Mouse (Mus musculus) kidney, postnatal 0 days (tissue): ENCODE data around the gene Crybg2. TPM values are rescaled to one million over a fixed set of nuclear protein-coding genes. Genes with fewer than 3 reads are reported as not detected.
A peak's percentile ranks its signal among the peaks of the same experiment; 100 is the strongest.

Experiments used
- ATAC-seq: fragments of 200-750 bp; cut with Nextera tagmentation; replicated peaks from 2 replicates; pipeline ENCODE4 v1.8.0; 2017; ENCODE audit warnings: low read depth, moderate number of reproducible peaks, moderate TSS enrichment, moderate library complexity; ENCODE audit not compliant: low FRiP score
- DNase-seq: peaks from one replicate; pipeline ENCODE4 v3.0.0-alpha.2; 2016; ENCODE audit warnings: low spot score
- H3K27ac ChIP-seq: fragments of 300-500 bp; sonication (generic); 2 replicates; pipeline ENCODE4 v1.5.1; 2014; ENCODE audit warnings: mild to moderate bottlenecking
- H3K27me3 ChIP-seq: fragments of 300-500 bp; sonication (generic); 2 replicates; pipeline ENCODE4 v1.6.1; 2014; ENCODE audit warnings: low read length, mixed read lengths; ENCODE audit not compliant: insufficient read depth
- H3K36me3 ChIP-seq: fragments of 300-500 bp; sonication (generic); 2 replicates; pipeline ENCODE4 v1.6.1; 2014; ENCODE audit warnings: low read length, mixed read lengths; ENCODE audit not compliant: insufficient read depth
- H3K4me1 ChIP-seq: fragments of 300-500 bp; sonication (generic); replicated peaks from 2 replicates; pipeline ENCODE4 v1.6.1; 2014; ENCODE audit warnings: antibody characterized with exemption, low read length, mixed read lengths; ENCODE audit not compliant: insufficient read depth
- H3K4me2 ChIP-seq: fragments of 300-500 bp; sonication (generic); 2 replicates; pipeline ENCODE4 v1.6.1; 2014; ENCODE audit warnings: mild to moderate bottlenecking, low read length, moderate library complexity, mixed read lengths
- H3K4me3 ChIP-seq: fragments of 300-500 bp; sonication (generic); replicated peaks from 2 replicates; pipeline ENCODE4 v1.5.1; 2014; ENCODE audit warnings: low read depth, low read length
- H3K9ac ChIP-seq: fragments of 300-500 bp; sonication (generic); 2 replicates; pipeline ENCODE4 v1.6.1; 2014; ENCODE audit warnings: low read depth, low read length
- H3K9me3 ChIP-seq: fragments of 300-500 bp; sonication (generic); replicated peaks from 2 replicates; pipeline ENCODE4 v1.6.1; 2016; ENCODE audit warnings: low read length, inconsistent platforms, mixed read lengths
- CTCF ChIP-seq: IDR thresholded peaks from 2 replicates; pipeline ENCODE4 v1.5.1; 2016; ENCODE audit warnings: antibody characterized with exemption, low read depth, mild to moderate bottlenecking, moderate library complexity
- WGBS: fragments of 180-500 bp; shearing (Covaris S2); extraction: QIAGEN DNeasy Blood & Tissue Kit; methylation state at CpG from one replicate; pipeline ENCODE4 v1.1.7; 2014; 5-methylcytosine and 5-hydroxymethylcytosine counted together
- polyA plus RNA-seq: library from polyadenylated mRNA; unstranded; fragments of >200 nt; fragmentation: Nextera tagmentation; extraction: Ambion mirVana; gene quantifications from 2 replicates; pipeline ENCODE4 v1.2.1, GENCODE M21; 2015

The Crybg2 gene
- polyA plus RNA-seq, result 2.8 and 6.1 TPM in 2 replicates

GRCm38 (mm10) chr4:134060135-134060865, at the start of gene Crybg2:
Gene Crybg2 (plus strand): TSS chr4:134060815.
- H3K27ac ChIP-seq, result no peak within 1 kb of the TSS
- H3K36me3 ChIP-seq, result no peaks in the 10 kb centered on the region
- no peak within 1 kb of the TSS for H3K9ac ChIP-seq
- no peak within 1 kb of the TSS for H3K4me2 ChIP-seq
- H3K4me3 ChIP-seq, result no peak within 1 kb of the TSS
- ATAC-seq (no peak), DNase-seq (no peak)
- WGBS, result 61% methylated on average over 28 of the region's 28 CpGs
- no peak for TF ChIP-seq CTCF
- H3K4me1 ChIP-seq, result 0 out of 2 replicates have a peak, but pooled peaks cover 5% of the 10 kb centered on the region
- no peaks in the 10 kb centered on the region for H3K27me3 ChIP-seq
- H3K9me3 ChIP-seq, result no peaks in the 10 kb centered on the region

- ATAC-seq (no peak), DNase-seq (no peak)
- Histone ChIP-seq H3K4me2 (no peak overlapping the region), H3K27me3 (no peaks in the 10 kb centered on the region; the same call in 1 of the 2 replicates), H3K4me1 (0 out of 2 replicates have a peak, but pooled peaks cover 5% of the 10 kb centered on the region), H3K4me3 (no peak overlapping the region), H3K36me3 (no peaks in the 10 kb centered on the region), H3K9me3 (no peaks in the 10 kb centered on the region), H3K9ac (no peak overlapping the region), H3K27ac (no peak overlapping the region)
- WGBS, result 21% methylated on average over 16 of the region's 16 CpGs
- TF ChIP-seq CTCF, result no peak
Observed at GRCm38 (mm10) chr4:134011450-134012414, 48.9 kb upstream of the Crybg2 start.

GRCm38 (mm10) chr4:134012858-134013528, 47.6 kb upstream of the Crybg2 start:
- WGBS, result 37% methylated on average over 12 of the region's 12 CpGs
- H3K4me1 ChIP-seq, result 0 out of 2 replicates have a peak, but pooled peaks cover 5% of the 10 kb centered on the region
- no peak overlapping the region for H3K9ac ChIP-seq
- peak; percentile 25 for DNase-seq
- H3K4me3 ChIP-seq, result no peak overlapping the region
- peak; percentile 62 for TF ChIP-seq CTCF
- no peaks in the 10 kb centered on the region for H3K9me3 ChIP-seq
- ATAC-seq, result no peak
- no peaks in the 10 kb centered on the region for H3K36me3 ChIP-seq
- peaks cover 9% of the 10 kb centered on the region; the same call in 1 of the 2 replicates for H3K27me3 ChIP-seq
- no peak overlapping the region for H3K27ac ChIP-seq
- H3K4me2 ChIP-seq, result no peak overlapping the region

- Histone ChIP-seq H3K9ac (no peak overlapping the region), H3K4me1 (0 out of 2 replicates have a peak, but pooled peaks cover 5% of the 10 kb centered on the region), H3K36me3 (no peaks in the 10 kb centered on the region), H3K27ac (no peak overlapping the region), H3K4me2 (no peak overlapping the region), H3K9me3 (no peaks in the 10 kb centered on the region), H3K4me3 (no peak overlapping the region), H3K27me3 (peaks cover 19% of the 10 kb centered on the region)
- DNase-seq (no peak), ATAC-seq (no peak)
- TF ChIP-seq CTCF, result no peak
- 21% methylated on average over 7 of the region's 7 CpGs for WGBS
Observed at GRCm38 (mm10) chr4:134016208-134016607, 44.4 kb upstream of the Crybg2 start.

- DNase-seq, result no peak
- no peak for ATAC-seq
- Histone ChIP-seq H3K4me2 (no peak overlapping the region), H3K4me1 (0 out of 2 replicates have a peak, but pooled peaks cover 2% of the 10 kb centered on the region), H3K9ac (no peak overlapping the region), H3K27me3 (peaks cover 19% of the 10 kb centered on the region), H3K27ac (no peak overlapping the region), H3K36me3 (no peaks in the 10 kb centered on the region), H3K4me3 (no peak overlapping the region), H3K9me3 (no peaks in the 10 kb centered on the region)
- 2% methylated on average over 8 of the region's 8 CpGs for WGBS
- TF ChIP-seq CTCF, result no peak
Observed at GRCm38 (mm10) chr4:134016767-134017166, 43.8 kb upstream of the Crybg2 start.
